28 mouse cellular contexts compared by ENCODE assay signal in the genomic region with DNA sequence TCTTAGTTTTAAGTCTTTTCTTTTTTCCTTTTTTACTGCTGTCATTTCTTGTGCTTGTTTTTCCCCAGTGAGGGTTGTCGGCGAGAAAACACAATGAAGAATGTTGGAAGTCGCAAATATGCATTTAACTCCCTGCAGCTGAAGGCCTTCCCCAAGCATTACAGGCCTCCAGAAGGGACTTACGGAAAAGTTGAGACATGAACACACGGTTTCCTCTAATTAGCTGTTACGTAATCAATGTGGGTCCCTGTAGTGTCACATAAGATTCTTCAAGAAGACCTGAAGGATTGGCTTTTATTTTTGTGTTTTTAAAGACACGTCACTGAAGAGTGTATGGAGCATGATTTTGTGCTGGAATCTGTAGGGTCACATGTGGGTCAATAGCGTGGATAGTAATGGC.
"Had no signal": no experiment of that assay in that cellular context is flagged by ENCODE, and none has a peak within 500 bp of the region (broad histone marks: within the 10 kb centered on the region; RNA-seq: fewer than 3 reads in every experiment).

No protein-coding gene starts in this region.

- H3K9me3 ChIP-seq: embryonic facial prominence, embryonic 10.5 days; embryonic facial prominence, embryonic 12.5 days; embryonic facial prominence, embryonic 13.5 days; embryonic facial prominence, embryonic 15.5 days; forebrain, embryonic 10.5 days; forebrain, embryonic 12.5 days; forebrain, embryonic 13.5 days; forebrain, embryonic 15.5 days; heart, embryonic 10.5 days had no signal

- H3K27me3 ChIP-seq: embryonic facial prominence, embryonic 12.5 days; embryonic facial prominence, embryonic 13.5 days; embryonic facial prominence, embryonic 15.5 days; forebrain, embryonic 12.5 days; forebrain, embryonic 13.5 days; forebrain, embryonic 15.5 days had no signal

- H3K36me3 ChIP-seq: embryonic facial prominence, embryonic 10.5 days; embryonic facial prominence, embryonic 12.5 days; embryonic facial prominence, embryonic 13.5 days; embryonic facial prominence, embryonic 15.5 days; forebrain, embryonic 10.5 days; forebrain, embryonic 12.5 days had no signal

- H3K4me3 ChIP-seq: embryonic facial prominence, embryonic 10.5 days; embryonic facial prominence, embryonic 12.5 days; embryonic facial prominence, embryonic 13.5 days; embryonic facial prominence, embryonic 15.5 days; erythroblast, embryonic 14.5 days; forebrain, embryonic 10.5 days; forebrain, embryonic 12.5 days; forebrain, embryonic 13.5 days; forebrain, embryonic 15.5 days; gastrocnemius, adult 2 months; heart, adult 2 months; heart, embryonic 10.5 days had no signal

- H3K27ac ChIP-seq: embryonic facial prominence, embryonic 10.5 days; embryonic facial prominence, embryonic 12.5 days; embryonic facial prominence, embryonic 13.5 days; embryonic facial prominence, embryonic 15.5 days; forebrain, embryonic 10.5 days; forebrain, embryonic 12.5 days; forebrain, embryonic 13.5 days; forebrain, embryonic 15.5 days; gastrocnemius, adult 2 months; heart, adult 2 months; heart, embryonic 10.5 days had no signal

- H3K4me2 ChIP-seq: embryonic facial prominence, embryonic 12.5 days; embryonic facial prominence, embryonic 13.5 days; embryonic facial prominence, embryonic 15.5 days; forebrain, embryonic 12.5 days; forebrain, embryonic 13.5 days; forebrain, embryonic 15.5 days had no signal

- ATAC-seq: forebrain, embryonic 13.5 days; forebrain, embryonic 14.5 days; forebrain, embryonic 15.5 days; forebrain, embryonic 16.5 days; forebrain, postnatal 0 days had no signal

- H3K4me1 ChIP-seq: embryonic facial prominence, embryonic 10.5 days; embryonic facial prominence, embryonic 12.5 days; embryonic facial prominence, embryonic 13.5 days; embryonic facial prominence, embryonic 15.5 days; forebrain, embryonic 12.5 days; forebrain, embryonic 13.5 days; forebrain, embryonic 15.5 days; heart, embryonic 10.5 days had no signal

- H3K9ac ChIP-seq: embryonic facial prominence, embryonic 12.5 days; embryonic facial prominence, embryonic 13.5 days; embryonic facial prominence, embryonic 15.5 days; forebrain, embryonic 12.5 days; forebrain, embryonic 13.5 days; forebrain, embryonic 15.5 days; forebrain, postnatal 0 days had no signal

- DNase-seq: cerebellum, adult 9-10 months; cerebellum, adult 9-11 months; cerebellum, postnatal 10 days; cerebellum, postnatal 14 days; cerebellum, postnatal 25 days; cerebellum, postnatal 36 days; embryo, embryonic 11 days; forebrain, postnatal 0 days; gastrocnemius, adult 2 months; gastrocnemius, postnatal 10 days; gastrocnemius, postnatal 14 days; gastrocnemius, postnatal 25 days; gastrocnemius, postnatal 36 days; heart, adult 11 months; heart, adult 18-20 months; heart, adult 2 months had no signal
